Mouse (Mus musculus) ES-Bruce4 (cell line): ENCODE data around the gene Acsbg2.

Experiments used
- CTCF ChIP-seq: IDR thresholded peaks from one replicate; pipeline ENCODE4 v1.8.1; 2011; ENCODE audit warnings: low read depth, low read length
- EP300 ChIP-seq: IDR thresholded peaks from 2 replicates; pipeline ENCODE4 v1.6.1; 2011; ENCODE audit warnings: low read depth, low read length; ENCODE audit not compliant: insufficient read depth

DNA sequence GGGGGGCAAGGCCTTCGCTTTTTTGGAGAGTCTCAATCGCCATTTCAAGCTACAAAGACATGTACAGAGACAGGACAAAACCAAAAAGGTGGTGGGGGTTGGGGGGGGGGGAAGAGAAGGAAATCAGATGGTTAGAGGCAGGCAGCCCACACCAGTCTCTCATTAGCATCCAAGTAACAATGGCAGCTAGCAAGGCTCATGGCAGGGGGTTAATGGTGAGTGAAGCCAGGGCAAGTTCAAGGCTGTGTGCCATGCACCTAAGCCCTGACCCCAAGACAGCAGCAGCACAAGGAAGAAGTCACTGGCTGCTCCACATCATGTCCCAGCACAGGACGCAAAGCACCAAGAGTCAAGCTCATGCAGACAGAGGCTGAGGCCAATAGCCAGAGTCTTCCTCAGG, 75.0 kb downstream of the Acsbg2 start:
- no peak for TF ChIP-seq CTCF
- no peak for TF ChIP-seq EP300
